Mouse (Mus musculus): ENCODE data around the gene Myo6. TPM values are rescaled to one million over a fixed set of nuclear protein-coding genes. Genes with fewer than 3 reads are reported as not detected.

Myo6 gene
- polyA plus RNA-seq (2012) = 0.54 and 2.6 TPM in 2 replicates

DNA sequence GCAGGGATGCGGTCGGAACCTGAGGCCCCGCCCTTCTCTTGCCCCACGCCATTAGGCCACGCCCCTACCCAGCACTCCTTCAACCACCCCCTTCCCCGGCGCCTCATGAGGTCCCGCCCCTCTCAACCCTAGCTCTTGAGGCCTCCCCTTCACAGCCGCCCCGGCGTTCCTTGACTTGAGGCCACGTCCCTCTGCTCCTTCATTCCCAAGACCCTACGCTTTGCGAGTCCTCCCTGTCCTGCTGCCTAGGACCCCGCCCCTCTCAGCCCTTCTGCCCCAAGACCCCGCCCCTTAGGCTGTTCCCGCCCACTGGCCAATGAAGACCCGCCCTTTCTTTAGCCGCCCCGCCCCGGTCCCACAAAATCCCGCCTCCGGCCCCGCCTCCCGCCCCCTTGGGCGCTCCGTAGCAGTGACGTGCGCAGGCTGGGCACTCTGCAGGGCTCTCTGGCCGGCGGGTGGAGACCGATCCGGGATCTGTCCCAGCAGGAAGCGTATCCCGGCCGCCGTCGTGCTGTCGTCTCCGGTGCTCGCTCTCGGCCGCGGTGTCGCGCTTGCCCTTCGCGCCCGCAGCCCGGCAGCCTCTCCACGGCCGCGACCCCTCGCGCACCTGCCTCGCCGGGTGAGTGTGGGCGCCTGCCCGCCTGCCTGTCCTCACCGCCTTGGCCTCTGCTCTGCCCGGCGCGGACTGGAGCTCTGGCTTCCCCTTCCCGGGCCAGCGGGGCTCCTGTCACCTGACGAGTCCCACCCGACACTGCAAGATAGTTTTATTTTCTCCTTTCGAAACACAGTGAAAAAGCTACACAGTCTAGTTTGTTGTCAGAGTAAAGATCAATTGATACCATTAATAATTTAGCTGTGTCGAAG is at the start of gene Myo6:
Myo6 (plus strand) TSS at position 421 of the 864 bp plus-strand sequence.

Other genes starting within 250 kb of the Myo6 start
- 0.13 and 0.28 TPM in 2 replicates for gene Filip1, start 152.2 kb upstream of the Myo6 start, polyA plus RNA-seq (2012)
- gene Senp6, start 98.1 kb upstream of the Myo6 start, polyA plus RNA-seq (2012) = 94.8 and 124 TPM in 2 replicates

All from megakaryocyte-erythroid progenitor cell, adult 5 weeks (primary cell).